Mouse (Mus musculus) heart, embryonic 14.5 days (tissue): ENCODE data around the gene Abhd17c. TPM values are rescaled to one million over a fixed set of nuclear protein-coding genes. Genes with fewer than 3 reads are reported as not detected.
A peak's percentile ranks its signal among the peaks of the same experiment; 100 is the strongest.
"Not testable (repeated sequence)": the region's sequence is repeated elsewhere in the genome, so short reads cannot be mapped to it uniquely, and the experiment has no call there.

Experiments
- ATAC-seq: fragments of 200-750 bp; cut with Nextera tagmentation; 2 replicates; pipeline ENCODE4 v1.8.0; 2017; ENCODE audit warnings: low read depth, moderate TSS enrichment; ENCODE audit not compliant: insufficient number of reproducible peaks, insufficient read depth, low FRiP score
- H3K27ac ChIP-seq, 2 experiments: fragments of 200-500 bp in 1 of 2; fragments of 300-500 bp in 1 of 2; sonication (generic) in 1 of 2; replicated peaks in 1 of 2; 2 replicates each; pipeline ENCODE4 v1.5.1; 2012 to 2014; ENCODE audit warnings: low read depth in 2 of 2, low read length in 2 of 2, control low read depth in 1 of 2, mild to moderate bottlenecking in 1 of 2, mixed read lengths in 1 of 2; ENCODE audit not compliant: control insufficient read depth in 1 of 2, insufficient read depth in 1 of 2
- H3K27me3 ChIP-seq: fragments of 300-500 bp; sonication (generic); 2 replicates; pipeline ENCODE4 v1.6.1; 2014; ENCODE audit warnings: mild to moderate bottlenecking, low read length, control low read depth; ENCODE audit not compliant: control insufficient read depth, insufficient read depth
- H3K36me3 ChIP-seq: fragments of 300-500 bp; sonication (generic); 2 replicates; pipeline ENCODE4 v1.6.1; 2014; ENCODE audit warnings: mild to moderate bottlenecking, control low read depth, low read length, mixed read lengths; ENCODE audit not compliant: control insufficient read depth, insufficient read depth
- H3K4me1 ChIP-seq, 2 experiments: fragments of 200-500 bp in 1 of 2; fragments of 300-500 bp in 1 of 2; sonication (generic) in 1 of 2; 2 replicates each; pipeline ENCODE4 v1.6.1; 2012 to 2014; ENCODE audit warnings: low read length in 2 of 2, control low read depth in 1 of 2, mixed read lengths in 1 of 2; ENCODE audit not compliant: control insufficient read depth in 2 of 2, insufficient read depth in 2 of 2
- H3K4me2 ChIP-seq: fragments of 300-500 bp; sonication (generic); 2 replicates; pipeline ENCODE4 v1.6.1; 2014; ENCODE audit warnings: mild to moderate bottlenecking, low read length
- H3K4me3 ChIP-seq, 2 experiments: fragments of 200-500 bp in 1 of 2; fragments of 300-500 bp in 1 of 2; sonication (generic) in 1 of 2; 2 replicates each; pipeline ENCODE4 v1.5.1; 2012 to 2014; ENCODE audit warnings: low read length in 2 of 2, mild to moderate bottlenecking in 2 of 2, control low read depth in 1 of 2, low read depth in 1 of 2, moderate library complexity in 1 of 2; ENCODE audit not compliant: control insufficient read depth in 1 of 2, insufficient read depth in 1 of 2
- H3K9ac ChIP-seq: fragments of 300-500 bp; sonication (generic); 2 replicates; pipeline ENCODE4 v1.6.1; 2014; ENCODE audit warnings: mild to moderate bottlenecking, low read length
- H3K9me3 ChIP-seq: fragments of 300-500 bp; sonication (generic); 2 replicates; pipeline ENCODE4 v1.6.1; 2016; ENCODE audit warnings: low read length, control low read depth; ENCODE audit not compliant: control insufficient read depth
- WGBS: fragments of 180-500 bp; shearing (Covaris S2); extraction: QIAGEN DNeasy Blood & Tissue Kit; methylation state at CpG from one replicate; pipeline ENCODE4 v1.1.7; 2014; 5-methylcytosine and 5-hydroxymethylcytosine counted together
- polyA plus RNA-seq: library from polyadenylated mRNA; unstranded; fragments of >200 nt; fragmentation: Nextera tagmentation; extraction: Ambion mirVana; gene quantifications from 2 replicates; pipeline ENCODE4 v1.2.1, GENCODE M21; 2014

The Abhd17c gene
- polyA plus RNA-seq, 1 experiment from 2014 or later, result 82.0 TPM

DNA sequence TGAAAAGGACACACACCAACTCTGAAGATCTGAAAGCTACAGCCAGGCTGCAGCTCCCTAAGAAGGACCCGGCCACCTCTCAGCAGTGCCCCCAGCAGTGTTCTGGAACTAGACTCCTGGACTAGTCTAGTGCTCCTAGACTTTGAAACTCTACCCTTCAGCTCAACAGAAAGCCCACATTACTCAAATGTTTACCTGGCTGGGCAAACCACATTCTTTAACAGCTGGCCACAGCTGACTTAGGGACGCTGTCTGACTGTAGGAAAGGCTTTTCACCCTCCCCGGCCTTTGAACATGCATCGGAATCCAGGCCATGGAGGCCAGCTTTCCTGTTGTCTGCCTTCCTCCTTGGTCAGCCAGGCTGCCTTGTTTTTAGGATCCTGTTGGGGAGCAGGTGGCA, 20.0 kb downstream of the Abhd17c start:
- H3K36me3 ChIP-seq, result no peaks in the 10 kb centered on the region
- H3K4me1 ChIP-seq, result peaks cover 35 to 83% of the 10 kb centered on the region in 2 experiments
- no peak overlapping the region for H3K9ac ChIP-seq
- 81% methylated on average over 4 of the region's 4 CpGs for WGBS
- H3K9me3 ChIP-seq, result no peaks in the 10 kb centered on the region
- no peaks in the 10 kb centered on the region for H3K27me3 ChIP-seq
- H3K4me2 ChIP-seq, result no peak overlapping the region
- H3K4me3 ChIP-seq, result no peak overlapping the region
- ATAC-seq, result no peak
- H3K27ac ChIP-seq, result 0 out of 4 replicates have a peak overlapping the region, but pooled peaks of 1 of the 2 experiments have one; percentile 30

- no peak overlapping the region for H3K4me3 ChIP-seq
- H3K27me3 ChIP-seq, result no peaks in the 10 kb centered on the region
- no peaks in the 10 kb centered on the region for H3K9me3 ChIP-seq
- H3K4me1 ChIP-seq, result peaks cover 32 to 81% of the 10 kb centered on the region in 2 experiments
- H3K27ac ChIP-seq, result peak overlapping the region; percentile 96 to 99
- H3K4me2 ChIP-seq, result peak overlapping the region; percentile 48
- H3K9ac ChIP-seq, result peak overlapping the region; percentile 61
- 16% methylated on average over 8 of the region's 8 CpGs for WGBS
- no peaks in the 10 kb centered on the region for H3K36me3 ChIP-seq
- peak; percentile 91 for ATAC-seq
Observed at GRCm38 (mm10) chr7:84128661-84129060, 23.0 kb downstream of the Abhd17c start.

DNA sequence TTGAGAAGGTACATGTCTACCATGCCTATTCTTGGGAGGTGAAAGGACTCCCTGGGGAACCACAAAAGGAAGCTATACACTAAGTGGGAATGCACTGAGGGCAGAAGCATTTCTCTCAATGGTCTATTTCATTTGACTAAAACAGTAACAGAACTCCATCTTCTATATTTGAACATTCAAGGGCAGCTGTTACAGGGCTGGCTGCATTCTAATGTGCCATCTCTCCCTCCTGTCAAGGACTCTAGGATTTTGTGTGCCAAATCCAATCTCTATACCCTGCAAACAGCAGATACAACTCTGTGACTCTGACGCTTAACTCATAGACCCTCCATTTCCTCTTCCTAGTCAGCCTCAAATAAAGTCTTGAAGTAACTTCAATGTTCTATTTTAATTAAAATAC, 26.0 kb downstream of the Abhd17c start:
- ATAC-seq, result no peak
- Histone ChIP-seq H3K4me2 (no peak overlapping the region), H3K4me1 (peaks cover 28 to 88% of the 10 kb centered on the region in 2 experiments), H3K27ac (0 out of 4 replicates have a peak overlapping the region, but pooled peaks of 1 of the 2 experiments have one; percentile 16), H3K9ac (no peak overlapping the region), H3K4me3 (no peak overlapping the region), H3K27me3 (no peaks in the 10 kb centered on the region), H3K9me3 (no peaks in the 10 kb centered on the region), H3K36me3 (no peaks in the 10 kb centered on the region)
- 68% methylated on average over 1 of the region's 1 CpGs for WGBS

DNA sequence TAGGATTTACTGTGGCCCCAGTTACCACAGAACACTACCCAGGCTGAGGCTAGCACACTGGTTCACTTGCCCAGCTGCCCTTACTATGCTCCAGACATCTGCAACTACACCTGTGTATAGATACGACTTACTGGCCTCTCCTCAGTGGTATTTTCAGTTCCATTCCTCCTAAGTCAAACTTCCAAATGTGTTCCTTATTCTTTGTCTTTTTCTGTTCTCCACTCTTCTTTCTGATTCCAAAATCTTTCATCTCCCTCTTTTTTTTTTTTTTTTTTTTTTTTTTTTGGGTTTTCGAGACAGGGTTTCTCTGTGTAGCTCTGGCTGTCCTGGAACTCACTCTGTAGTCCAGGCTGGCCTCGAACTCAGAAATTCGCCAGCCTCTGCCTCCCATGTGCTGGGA, 28.0 kb downstream of the Abhd17c start:
- ATAC-seq, H3K4me3 ChIP-seq, H3K4me2 ChIP-seq, H3K36me3 ChIP-seq, H3K9me3 ChIP-seq, H3K27ac ChIP-seq, H3K27me3 ChIP-seq, H3K9ac ChIP-seq: not testable (repeated sequence)
- 81% methylated on average over 3 of the region's 4 CpGs for WGBS
- H3K4me1 ChIP-seq, result peaks cover 33 to 93% of the 10 kb centered on the region in 2 experiments

DNA sequence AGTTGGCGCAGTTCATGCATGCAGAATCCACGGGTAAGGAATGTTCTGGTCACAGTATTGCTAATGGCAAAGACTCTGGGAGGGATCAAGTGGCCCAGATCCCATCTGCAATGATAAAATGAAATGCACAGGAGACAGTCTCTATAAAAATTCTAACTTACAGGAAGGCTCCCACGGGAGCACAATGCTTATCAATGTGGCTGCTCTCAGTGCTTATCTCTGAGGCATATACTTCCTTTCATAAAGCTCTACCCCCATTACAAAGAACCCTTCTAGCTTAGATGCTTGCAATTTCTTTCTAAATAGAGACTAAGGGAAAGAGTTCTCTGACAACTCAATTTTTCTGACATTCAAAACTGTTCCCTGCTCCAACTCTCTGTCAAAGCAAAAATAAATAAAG, 29.9 kb downstream of the Abhd17c start:
- 38% methylated on average over 3 of the region's 3 CpGs for WGBS

GRCm38 (mm10) chr7:84120142-84120760, 31.4 kb downstream of the Abhd17c start:
- 69% methylated on average over 5 of the region's 5 CpGs for WGBS
- Histone ChIP-seq H3K36me3 (peaks cover 2% of the 10 kb centered on the region; the same call in 1 of the 2 replicates), H3K9ac (no peak overlapping the region), H3K27me3 (no peaks in the 10 kb centered on the region), H3K27ac (peak overlapping the region in 1 of 2 experiments; percentile 12; a peak in 2 of 4 replicates), H3K4me1 (peaks cover 30 to 82% of the 10 kb centered on the region in 2 experiments), H3K4me3 (no peak overlapping the region), H3K9me3 (no peaks in the 10 kb centered on the region), H3K4me2 (no peak overlapping the region)
- ATAC-seq, result no peak; the same call in 1 of the 2 replicates

More for the DNA sequence above, 29.9 kb downstream of the Abhd17c start:
- Histone ChIP-seq H3K36me3 (peaks cover 2% of the 10 kb centered on the region; the same call in 1 of the 2 replicates), H3K4me3 (no peak overlapping the region), H3K4me1 (peaks cover 30 to 94% of the 10 kb centered on the region in 2 experiments), H3K27me3 (no peaks in the 10 kb centered on the region), H3K4me2 (no peak overlapping the region), H3K9ac (no peak overlapping the region), H3K9me3 (no peaks in the 10 kb centered on the region), H3K27ac (no peak overlapping the region)
- ATAC-seq, result no peak

DNA sequence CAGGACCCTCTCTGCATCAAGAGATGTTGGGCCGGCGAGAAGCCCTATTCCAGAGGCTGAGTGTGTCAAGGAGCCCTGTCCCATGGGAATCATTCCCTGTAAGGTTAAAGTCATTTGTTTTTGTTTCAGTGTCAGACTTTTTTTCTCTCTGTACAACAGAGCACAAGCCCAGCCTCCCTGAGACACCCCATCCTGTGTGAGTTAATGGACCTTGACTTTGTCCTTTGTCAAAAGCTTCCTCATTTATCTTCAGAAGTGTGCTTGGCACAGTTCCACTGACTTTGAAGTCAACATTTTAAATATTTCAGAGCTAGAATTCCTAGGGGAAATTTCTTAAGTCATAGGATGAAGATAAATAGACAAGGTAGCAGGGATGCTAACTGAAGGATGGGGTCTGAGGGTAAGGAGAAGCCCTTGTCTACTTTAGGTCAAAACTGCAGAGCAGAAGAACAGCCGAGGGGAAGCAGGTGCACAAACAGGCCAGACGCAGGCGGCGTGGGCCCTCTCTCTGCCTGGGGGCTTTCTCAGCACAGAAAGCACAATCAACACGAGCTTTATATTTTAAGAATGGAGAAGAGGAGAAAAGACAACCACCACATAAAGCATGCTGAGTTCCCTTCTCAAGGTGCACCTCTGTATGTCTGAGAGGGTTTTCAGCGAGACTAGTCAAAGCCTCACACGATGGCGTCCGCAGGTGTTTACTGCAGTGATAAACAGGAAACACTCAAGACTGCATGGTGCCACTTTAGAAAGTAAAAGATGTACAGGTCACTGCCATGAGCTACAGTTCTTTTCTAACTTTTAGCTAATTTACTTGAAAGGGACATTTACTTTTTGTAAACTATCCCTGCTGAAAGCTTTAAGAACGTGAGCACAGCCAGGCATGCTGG, 32.2 kb downstream of the Abhd17c start:
- no peaks in the 10 kb centered on the region for H3K9me3 ChIP-seq
- no peak overlapping the region for H3K9ac ChIP-seq
- H3K27me3 ChIP-seq, result no peaks in the 10 kb centered on the region
- no peak overlapping the region for H3K4me2 ChIP-seq
- H3K4me3 ChIP-seq, result no peak overlapping the region
- H3K36me3 ChIP-seq, result peaks cover 2% of the 10 kb centered on the region; the same call in 1 of the 2 replicates
- 57% methylated on average over 12 of the region's 12 CpGs for WGBS
- H3K27ac ChIP-seq, result peak overlapping the region; percentile 25 to 48; a peak in 2 of 4 replicates
- no peak for ATAC-seq
- peaks cover 29 to 79% of the 10 kb centered on the region in 2 experiments for H3K4me1 ChIP-seq
